Mouse (Mus musculus): Measurements from ENCODE around the gene Prpf18. TPM values are rescaled to one million over a fixed set of nuclear protein-coding genes. Genes with fewer than 3 reads are reported as not detected.
"Not testable (repeated sequence)": the region's sequence is repeated elsewhere in the genome, so short reads cannot be mapped to it uniquely, and the experiment has no call there.

Prpf18 gene
- total RNA-seq, 2 experiments from 2014 or later, result 36.7 to 44.1 TPM

- DNase-seq (ENCODE audit: low spot score in 2 of 2), result no peak
These were observed 36.8 kb downstream of the Prpf18 start for GRCm38 (mm10) chr2:4615014-4615546.

- not testable (repeated sequence) for DNase-seq (ENCODE audit: low spot score in 2 of 2)
These were observed 37.5 kb downstream of the Prpf18 start for GRCm38 (mm10) chr2:4614276-4614929.

GRCm38 (mm10) chr2:4611704-4612103 lies 40.2 kb downstream of the Prpf18 start:
- no peak for DNase-seq (ENCODE audit: low spot score in 2 of 2)

GRCm38 (mm10) chr2:4611295-4611694 lies 40.6 kb downstream of the Prpf18 start:
- DNase-seq (ENCODE audit: low spot score in 2 of 2), result no peak

- DNase-seq (ENCODE audit: low spot score in 2 of 2), result no peak
These were observed 42.5 kb downstream of the Prpf18 start for GRCm38 (mm10) chr2:4609433-4609832.

- no peak for DNase-seq (ENCODE audit: low spot score in 2 of 2)
These were observed 43.7 kb downstream of the Prpf18 start for GRCm38 (mm10) chr2:4608253-4608652.

- no peak for DNase-seq (ENCODE audit: low spot score in 2 of 2)
These were observed 45.4 kb downstream of the Prpf18 start for GRCm38 (mm10) chr2:4606559-4606958.

GRCm38 (mm10) chr2:4603361-4603945 lies 48.5 kb downstream of the Prpf18 start:
- no peak for DNase-seq (ENCODE audit: low spot score in 2 of 2)

- peak; percentile 67 to 82 for DNase-seq (ENCODE audit: low spot score in 2 of 2)
These were observed 50.7 kb downstream of the Prpf18 start for GRCm38 (mm10) chr2:4601034-4601890.

GRCm38 (mm10) chr2:4596992-4597391 lies 54.9 kb downstream of the Prpf18 start:
- no peak for DNase-seq (ENCODE audit: low spot score in 2 of 2)

- no peak for DNase-seq (ENCODE audit: low spot score in 2 of 2)
These were observed 58.0 kb downstream of the Prpf18 start for GRCm38 (mm10) chr2:4593878-4594387.

- DNase-seq (ENCODE audit: low spot score in 2 of 2), result no peak
These were observed 58.5 kb downstream of the Prpf18 start for GRCm38 (mm10) chr2:4593433-4593832.

- no peak for DNase-seq (ENCODE audit: low spot score in 2 of 2)
These were observed 59.2 kb downstream of the Prpf18 start for GRCm38 (mm10) chr2:4592666-4593065.

GRCm38 (mm10) chr2:4591647-4592046 lies 60.3 kb downstream of the Prpf18 start:
- no peak for DNase-seq (ENCODE audit: low spot score in 2 of 2)

GRCm38 (mm10) chr2:4587685-4588409 lies 64.1 kb downstream of the Prpf18 start:
- no peak for DNase-seq (ENCODE audit: low spot score in 2 of 2)

- no peak for DNase-seq (ENCODE audit: low spot score in 2 of 2)
These were observed 65.7 kb downstream of the Prpf18 start for GRCm38 (mm10) chr2:4586245-4586644.

GRCm38 (mm10) chr2:4584252-4584651 lies 67.7 kb downstream of the Prpf18 start:
- DNase-seq (ENCODE audit: low spot score in 2 of 2), result no peak

- no peak for DNase-seq (ENCODE audit: low spot score in 2 of 2)
These were observed 69.0 kb downstream of the Prpf18 start for GRCm38 (mm10) chr2:4582930-4583329.

GRCm38 (mm10) chr2:4580666-4581065 lies 71.2 kb downstream of the Prpf18 start:
- DNase-seq (ENCODE audit: low spot score in 2 of 2), result no peak

GRCm38 (mm10) chr2:4579357-4580068 lies 72.4 kb downstream of the Prpf18 start:
- no peak for DNase-seq (ENCODE audit: low spot score in 2 of 2)
